Mouse (Mus musculus) frontal cortex, postnatal 14 days (tissue): Measurements from ENCODE around the gene Cebpb.

ENCODE experiments used
- DNase-seq, 2 experiments: peaks; one replicate each; pipeline ENCODE4 v3.0.0; 2022; ENCODE audit warnings: low spot score in 2 of 2

Cebpb gene

GRCm38 (mm10) chr2:167721159-167721882, 32.6 kb downstream of the Cebpb start:
- no peak for DNase-seq

- DNase-seq, result no peak
Observed at GRCm38 (mm10) chr2:167722538-167722937, 33.8 kb downstream of the Cebpb start.

- no peak for DNase-seq
Observed at GRCm38 (mm10) chr2:167723589-167724206, 35.0 kb downstream of the Cebpb start.

GRCm38 (mm10) chr2:167725879-167726278, 37.2 kb downstream of the Cebpb start:
- DNase-seq, result no peak

- DNase-seq, result peak; percentile 36 to 61
Observed at GRCm38 (mm10) chr2:167727161-167727560, 38.4 kb downstream of the Cebpb start.

- DNase-seq, result no peak
Observed at GRCm38 (mm10) chr2:167730036-167730435, 41.3 kb downstream of the Cebpb start.

- no peak for DNase-seq
Observed at GRCm38 (mm10) chr2:167731149-167731548, 42.4 kb downstream of the Cebpb start.

GRCm38 (mm10) chr2:167734861-167735260, 46.1 kb downstream of the Cebpb start:
- DNase-seq, result no peak

- no peak for DNase-seq
Observed at GRCm38 (mm10) chr2:167739030-167739429, 50.3 kb downstream of the Cebpb start.
